Mouse (Mus musculus) heart, embryonic 11.5 days (tissue): ENCODE data around the gene Naxe. TPM values are rescaled to one million over a fixed set of nuclear protein-coding genes. Genes with fewer than 3 reads are reported as not detected.

Experiments
- ATAC-seq: fragments of 200-750 bp; cut with Nextera tagmentation; replicated peaks from 2 replicates; pipeline ENCODE4 v1.8.0; 2017; ENCODE audit warnings: moderate library complexity; ENCODE audit not compliant: insufficient number of reproducible peaks, low FRiP score, low TSS enrichment
- H3K27ac ChIP-seq: fragments of 300-500 bp; sonication (generic); 2 replicates; pipeline ENCODE4 v1.5.1; 2014; ENCODE audit warnings: mild to moderate bottlenecking, low read depth, low read length
- H3K27me3 ChIP-seq: fragments of 300-500 bp; sonication (generic); 2 replicates; pipeline ENCODE4 v1.6.1; 2014; ENCODE audit warnings: mild to moderate bottlenecking, low read length, mixed read lengths; ENCODE audit not compliant: control insufficient read depth, insufficient read depth
- H3K36me3 ChIP-seq: fragments of 300-500 bp; sonication (generic); 2 replicates; pipeline ENCODE4 v1.6.1; 2014; ENCODE audit warnings: mild to moderate bottlenecking, low read length, moderate library complexity, mixed read lengths; ENCODE audit not compliant: control insufficient read depth, insufficient read depth
- H3K4me1 ChIP-seq: fragments of 300-500 bp; sonication (generic); 2 replicates; pipeline ENCODE4 v1.6.1; 2014; ENCODE audit warnings: low read length; ENCODE audit not compliant: control insufficient read depth, insufficient read depth
- H3K4me2 ChIP-seq: fragments of 300-500 bp; sonication (generic); 2 replicates; pipeline ENCODE4 v1.6.1; 2014; ENCODE audit warnings: mild to moderate bottlenecking, moderate library complexity
- H3K4me3 ChIP-seq: fragments of 300-500 bp; sonication (generic); 2 replicates; pipeline ENCODE4 v1.5.1; 2014; ENCODE audit warnings: low read depth, low read length
- H3K9ac ChIP-seq: fragments of 300-500 bp; sonication (generic); 2 replicates; pipeline ENCODE4 v1.6.1; 2014; ENCODE audit warnings: mild to moderate bottlenecking, low read depth, low read length, moderate library complexity
- H3K9me3 ChIP-seq: fragments of 300-500 bp; sonication (generic); replicated peaks from 2 replicates; pipeline ENCODE4 v1.6.1; 2016; ENCODE audit warnings: low read length; ENCODE audit not compliant: control insufficient read depth
- WGBS: fragments of 180-500 bp; shearing (Covaris S2); extraction: QIAGEN DNeasy Blood & Tissue Kit; methylation state at CpG from one replicate; pipeline ENCODE4 v1.1.7; 2014; ENCODE audit not compliant: insufficient replicate concordance; 5-methylcytosine and 5-hydroxymethylcytosine counted together
- polyA plus RNA-seq: library from polyadenylated mRNA; unstranded; fragments of >200 nt; fragmentation: Nextera tagmentation; extraction: Ambion mirVana; gene quantifications from 2 replicates; pipeline ENCODE4 v1.2.1, GENCODE M21; 2014

Naxe gene
- polyA plus RNA-seq, 1 experiment from 2014 or later: 136 TPM

GRCm38 (mm10) chr3:88010634-88011265, 47.5 kb downstream of the Naxe start:
- H3K9me3 ChIP-seq: 0 out of 2 replicates have a peak, but pooled peaks cover 4% of the 10 kb centered on the region
- no peaks in the 10 kb centered on the region for H3K36me3 ChIP-seq
- H3K27ac ChIP-seq: no peak overlapping the region
- H3K27me3 ChIP-seq: peaks cover 7% of the 10 kb centered on the region
- H3K9ac ChIP-seq: no peak overlapping the region
- no peaks in the 10 kb centered on the region for H3K4me1 ChIP-seq
- 11% methylated on average over 6 of the region's 6 CpGs for WGBS
- H3K4me3 ChIP-seq: no peak overlapping the region
- no peak for ATAC-seq
- H3K4me2 ChIP-seq: no peak overlapping the region

Other genes with a start within 250 kb of the Naxe start
- 12.1 and 13.5 TPM in 2 replicates for gene Pear1, start 234.2 kb downstream of the Naxe start, polyA plus RNA-seq
- 0.17 TPM in 1 of 2 replicates, not detected in the other for gene Sh2d2a, start 211.7 kb downstream of the Naxe start, polyA plus RNA-seq
- 14.1 and 14.5 TPM in 2 replicates for gene Prcc, start 172.9 kb downstream of the Naxe start, polyA plus RNA-seq
- 172 and 179 TPM in 2 replicates for gene Hdgf, start 152.2 kb downstream of the Naxe start, polyA plus RNA-seq
- gene Mrpl24, start 139.0 kb downstream of the Naxe start, polyA plus RNA-seq: 67.3 and 68.2 TPM in 2 replicates
- 25.0 and 30.2 TPM in 2 replicates for gene Isg20l2, start 128.2 kb downstream of the Naxe start, polyA plus RNA-seq
- gene Rrnad1, start 127.8 kb downstream of the Naxe start, polyA plus RNA-seq: 14.3 and 14.9 TPM in 2 replicates
- 24.1 and 25.1 TPM in 2 replicates for gene Crabp2, start 109.8 kb downstream of the Naxe start, polyA plus RNA-seq
- gene Nes, start 87.4 kb downstream of the Naxe start, polyA plus RNA-seq: 11.1 and 15.1 TPM in 2 replicates
- gene Bcan, start 58.3 kb downstream of the Naxe start, polyA plus RNA-seq: not detected in 2 replicates
- gene Hapln2, start 30.9 kb downstream of the Naxe start, polyA plus RNA-seq: not detected in 2 replicates
- 22.1 and 23.9 TPM in 2 replicates for gene Gpatch4, start 15.4 kb downstream of the Naxe start, polyA plus RNA-seq
- not detected in 2 replicates for gene Ttc24, start 19.8 kb upstream of the Naxe start, polyA plus RNA-seq
- 18.5 and 21.9 TPM in 2 replicates for gene Iqgap3, start 23.5 kb upstream of the Naxe start, polyA plus RNA-seq
- gene Mef2d, start 83.9 kb upstream of the Naxe start, polyA plus RNA-seq: 39.8 and 45.1 TPM in 2 replicates
- 0.10 TPM in 1 of 2 replicates, not detected in the other for gene Rhbg, start 196.2 kb upstream of the Naxe start, polyA plus RNA-seq
- 0.31 TPM in 1 of 2 replicates, not detected in the other for gene Gm38392, start 228.7 kb upstream of the Naxe start, polyA plus RNA-seq
- 12.8 and 14.9 TPM in 2 replicates for gene Tsacc, start 238.5 kb upstream of the Naxe start, polyA plus RNA-seq
- gene Cct3, start 238.6 kb upstream of the Naxe start, polyA plus RNA-seq: 491 and 516 TPM in 2 replicates